Mouse (Mus musculus) spleen, postnatal 14 days (tissue): ENCODE results near the gene Krt81.

ENCODE experiments used
- DNase-seq, 2 experiments: peaks; one replicate each; pipeline ENCODE4 v3.0.0; 2021 to 2022; ENCODE audit warnings: low spot score in 2 of 2

Krt81 gene

GRCm38 (mm10) chr15:101463651-101464050 lies at the start of gene Krt81:
TSS of gene Krt81 (minus strand) at chr15:101463751.
- DNase-seq = no peak

- no peak for DNase-seq
These were observed 44.7 kb upstream of the Krt81 start for GRCm38 (mm10) chr15:101508247-101508646.

GRCm38 (mm10) chr15:101506896-101507758 lies 43.6 kb upstream of the Krt81 start:
- DNase-seq = no peak

GRCm38 (mm10) chr15:101497181-101497580 lies 33.6 kb upstream of the Krt81 start:
- DNase-seq = no peak

GRCm38 (mm10) chr15:101495266-101495665 lies 31.7 kb upstream of the Krt81 start:
- DNase-seq = no peak

GRCm38 (mm10) chr15:101494203-101494602 lies 30.7 kb upstream of the Krt81 start:
- no peak for DNase-seq

- no peak for DNase-seq
These were observed 30.2 kb upstream of the Krt81 start for GRCm38 (mm10) chr15:101493713-101494112.

GRCm38 (mm10) chr15:101492718-101493117 lies 29.2 kb upstream of the Krt81 start:
- DNase-seq = no peak

GRCm38 (mm10) chr15:101491431-101491830 lies 27.9 kb upstream of the Krt81 start, which contains the start of gene Krt83:
TSS of gene Krt83 (minus strand) at chr15:101491512.
- DNase-seq = no peak

GRCm38 (mm10) chr15:101485911-101486635 lies 22.5 kb upstream of the Krt81 start:
- no peak for DNase-seq

- DNase-seq = no peak
These were observed 21.4 kb upstream of the Krt81 start for GRCm38 (mm10) chr15:101484939-101485338.

GRCm38 (mm10) chr15:101483646-101484045 lies 20.1 kb upstream of the Krt81 start:
- DNase-seq = no peak

- no peak for DNase-seq
These were observed 18.5 kb upstream of the Krt81 start for GRCm38 (mm10) chr15:101482056-101482455.

- DNase-seq = no peak
These were observed 16.1 kb upstream of the Krt81 start for GRCm38 (mm10) chr15:101479666-101480060.

- peak in 1 of 2 experiments; percentile 17 for DNase-seq
These were observed 15.6 kb upstream of the Krt81 start for GRCm38 (mm10) chr15:101479007-101479665.

- DNase-seq = no peak
These were observed 9.5 kb upstream of the Krt81 start, which contains the start of gene Krt86 for GRCm38 (mm10) chr15:101472952-101473528. TSS of gene Krt86 (plus strand) at chr15:101473478.

GRCm38 (mm10) chr15:101469093-101469492 lies 5.5 kb upstream of the Krt81 start:
- no peak for DNase-seq

- DNase-seq = no peak
These were observed 4.3 kb downstream of the Krt81 start for GRCm38 (mm10) chr15:101459283-101459682.

- DNase-seq = no peak
These were observed 5.1 kb downstream of the Krt81 start for GRCm38 (mm10) chr15:101458361-101458930.

GRCm38 (mm10) chr15:101455891-101456290 lies 7.7 kb downstream of the Krt81 start:
- DNase-seq = no peak

GRCm38 (mm10) chr15:101455292-101455691 lies 8.3 kb downstream of the Krt81 start:
- no peak for DNase-seq
